Mouse (Mus musculus) heart, embryonic 12.5 days (tissue): Measurements from ENCODE around the gene Aars2. TPM values are rescaled to one million over a fixed set of nuclear protein-coding genes. Genes with fewer than 3 reads are reported as not detected.
A peak's percentile ranks its signal among the peaks of the same experiment; 100 is the strongest.

Experiments used
- ATAC-seq: fragments of 200-750 bp; cut with Nextera tagmentation; 2 replicates; pipeline ENCODE4 v1.8.0; 2017; ENCODE audit warnings: moderate TSS enrichment, moderate library complexity; ENCODE audit not compliant: insufficient number of reproducible peaks, low FRiP score
- H3K27ac ChIP-seq: fragments of 300-500 bp; sonication (generic); 2 replicates; pipeline ENCODE4 v1.5.1; 2016; ENCODE audit warnings: mild to moderate bottlenecking, moderate library complexity; ENCODE audit not compliant: poor library complexity, severe bottlenecking
- H3K27me3 ChIP-seq: fragments of 300-500 bp; sonication (generic); replicated peaks from 2 replicates; pipeline ENCODE4 v1.6.1; 2016; ENCODE audit warnings: mild to moderate bottlenecking, moderate library complexity
- H3K36me3 ChIP-seq: fragments of 300-500 bp; sonication (generic); 2 replicates; pipeline ENCODE4 v1.6.1; 2016; ENCODE audit warnings: mild to moderate bottlenecking, moderate library complexity
- H3K4me1 ChIP-seq: fragments of 300-500 bp; sonication (generic); replicated peaks from 2 replicates; pipeline ENCODE4 v1.6.1; 2016; ENCODE audit warnings: mild to moderate bottlenecking
- H3K4me2 ChIP-seq: fragments of 300-500 bp; sonication (generic); 2 replicates; pipeline ENCODE4 v1.6.1; 2016; ENCODE audit warnings: mild to moderate bottlenecking, moderate library complexity
- H3K4me3 ChIP-seq: fragments of 300-500 bp; sonication (generic); 2 replicates; pipeline ENCODE4 v1.5.1; 2016; ENCODE audit warnings: mild to moderate bottlenecking
- H3K9ac ChIP-seq: fragments of 300-500 bp; sonication (generic); 2 replicates; pipeline ENCODE4 v1.6.1; 2016; ENCODE audit warnings: mild to moderate bottlenecking, moderate library complexity
- H3K9me3 ChIP-seq: fragments of 300-500 bp; sonication (generic); replicated peaks from 2 replicates; pipeline ENCODE4 v1.6.1; 2016; ENCODE audit warnings: mild to moderate bottlenecking, moderate library complexity
- WGBS: fragments of 180-500 bp; shearing (Covaris S2); methylation state at CpG from one replicate; pipeline ENCODE4 v1.1.7; 2016; 5-methylcytosine and 5-hydroxymethylcytosine counted together
- polyA plus RNA-seq: library from polyadenylated mRNA; unstranded; fragments of >200 nt; fragmentation: Nextera tagmentation; extraction: Ambion mirVana; gene quantifications from 2 replicates; pipeline ENCODE4 v1.2.1, GENCODE M21; 2016

Gene Aars2
- polyA plus RNA-seq: 25.3 and 27.9 TPM in 2 replicates

DNA sequence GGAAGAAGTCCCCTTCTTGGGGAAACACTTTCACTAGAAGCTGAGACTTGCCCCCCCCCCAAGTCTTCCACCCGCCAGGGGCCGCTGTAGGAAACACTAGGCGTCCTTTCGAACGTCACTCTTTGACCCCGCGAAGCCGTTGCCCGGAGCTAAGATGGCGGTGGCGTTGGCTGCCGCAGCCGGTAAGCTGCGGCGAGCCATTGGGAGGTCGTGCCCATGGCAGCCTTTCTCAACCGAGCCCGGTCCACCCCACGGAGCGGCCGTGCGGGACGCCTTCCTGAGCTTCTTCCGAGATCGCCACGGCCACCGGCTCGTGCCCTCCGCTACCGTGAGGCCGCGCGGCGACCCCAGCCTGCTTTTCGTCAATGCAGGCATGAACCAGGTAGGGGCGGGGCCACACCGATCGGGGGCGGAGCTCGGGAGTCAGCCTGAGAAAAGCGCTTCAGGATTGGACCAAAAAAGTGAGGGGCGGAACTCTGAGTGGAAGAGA, at the start of gene Aars2:
Gene Aars2, plus strand, starts transcription at position 142 of the 490 bp plus-strand sequence.
- Histone ChIP-seq H3K4me2 (peak within 1 kb of the TSS; percentile 53), H3K9ac (peak within 1 kb of the TSS; percentile 85), H3K36me3 (peaks cover 37% of the 10 kb centered on the region), H3K4me1 (peaks cover 17% of the 10 kb centered on the region), H3K27ac (peak within 1 kb of the TSS; percentile 78), H3K27me3 (no peaks in the 10 kb centered on the region), H3K9me3 (no peaks in the 10 kb centered on the region), H3K4me3 (peak within 1 kb of the TSS; percentile 77)
- under 1% methylated on average over 42 of the region's 42 CpGs for WGBS
- peak; percentile 91 for ATAC-seq

DNA sequence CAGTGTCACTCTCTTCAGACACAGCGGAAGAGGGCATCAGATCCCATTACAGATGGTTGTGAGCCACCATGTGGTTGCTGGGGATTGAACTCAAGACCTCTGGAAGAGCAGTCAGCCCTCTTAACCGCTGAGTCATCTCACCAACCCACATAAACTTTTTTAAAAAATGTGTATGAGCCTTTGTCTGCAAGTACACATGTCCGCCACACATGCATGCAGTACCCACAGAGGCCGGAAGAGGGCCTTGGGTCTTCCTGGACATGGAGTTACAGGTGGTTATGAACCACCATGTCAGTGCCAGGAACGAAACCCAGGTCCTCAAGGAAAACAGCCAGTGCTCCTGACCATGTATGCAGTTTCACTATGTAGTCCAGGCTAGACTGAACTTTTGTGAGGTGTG, 49.2 kb upstream of the Aars2 start:
- no peaks in the 10 kb centered on the region for H3K36me3 ChIP-seq
- no peak for ATAC-seq
- no peak overlapping the region for H3K27ac ChIP-seq
- no peaks in the 10 kb centered on the region for H3K4me1 ChIP-seq
- no peak overlapping the region for H3K4me3 ChIP-seq
- H3K9ac ChIP-seq: no peak overlapping the region
- H3K9me3 ChIP-seq: no peaks in the 10 kb centered on the region
- no peak overlapping the region for H3K4me2 ChIP-seq
- 84% methylated on average over 5 of the region's 5 CpGs for WGBS
- H3K27me3 ChIP-seq: no peaks in the 10 kb centered on the region

DNA sequence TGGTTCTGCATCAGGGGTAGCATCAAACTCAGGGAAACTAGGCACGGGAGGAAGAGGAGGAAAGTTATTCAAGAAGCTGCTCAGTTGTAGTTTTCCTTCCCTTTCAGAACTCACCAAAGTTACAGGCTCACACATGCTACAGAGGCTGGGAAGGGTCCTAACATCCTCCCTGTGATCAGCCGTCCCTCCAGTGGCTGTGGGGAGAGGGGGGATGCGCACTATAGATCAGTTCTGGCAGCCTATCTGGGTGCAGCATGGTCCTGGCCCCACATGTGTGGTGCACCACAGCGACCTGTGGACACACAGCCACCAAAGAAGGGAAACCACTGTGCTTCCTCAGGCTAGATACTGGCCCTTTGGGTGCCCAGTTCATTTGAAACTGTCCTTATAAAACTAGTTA, 48.1 kb upstream of the Aars2 start:
- H3K4me3 ChIP-seq: no peak overlapping the region
- H3K36me3 ChIP-seq: no peaks in the 10 kb centered on the region
- no peak overlapping the region for H3K4me2 ChIP-seq
- no peak for ATAC-seq
- no peak overlapping the region for H3K9ac ChIP-seq
- H3K27ac ChIP-seq: no peak overlapping the region
- H3K9me3 ChIP-seq: no peaks in the 10 kb centered on the region
- 76% methylated on average over 4 of the region's 4 CpGs for WGBS
- H3K4me1 ChIP-seq: no peaks in the 10 kb centered on the region
- no peaks in the 10 kb centered on the region for H3K27me3 ChIP-seq

DNA sequence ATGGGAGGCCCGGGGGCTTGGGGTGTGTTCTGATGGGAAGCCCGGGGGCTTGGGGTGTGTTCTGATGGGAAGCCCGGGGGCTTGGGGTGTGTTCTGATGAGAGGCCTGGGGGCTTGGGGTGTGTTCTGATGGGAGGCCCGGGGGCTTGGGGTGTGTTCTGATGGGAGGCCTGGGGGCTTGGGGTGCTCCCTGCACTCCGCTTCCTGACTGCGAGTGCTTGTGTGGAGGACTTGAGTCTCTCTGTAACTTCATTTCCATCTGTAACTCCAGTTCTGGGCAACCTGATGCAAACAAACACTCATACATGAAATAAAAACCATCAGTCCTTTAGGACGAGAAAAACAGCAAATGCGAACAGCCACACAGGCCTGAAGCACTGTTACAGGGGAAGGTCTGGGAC, 47.6 kb upstream of the Aars2 start:
- ATAC-seq: no peak
- WGBS: 86% methylated on average over 8 of the region's 8 CpGs
- Histone ChIP-seq H3K27ac (no peak overlapping the region), H3K9me3 (no peaks in the 10 kb centered on the region), H3K36me3 (no peaks in the 10 kb centered on the region), H3K27me3 (no peaks in the 10 kb centered on the region), H3K4me2 (no peak overlapping the region), H3K9ac (no peak overlapping the region), H3K4me1 (no peaks in the 10 kb centered on the region), H3K4me3 (no peak overlapping the region)

DNA sequence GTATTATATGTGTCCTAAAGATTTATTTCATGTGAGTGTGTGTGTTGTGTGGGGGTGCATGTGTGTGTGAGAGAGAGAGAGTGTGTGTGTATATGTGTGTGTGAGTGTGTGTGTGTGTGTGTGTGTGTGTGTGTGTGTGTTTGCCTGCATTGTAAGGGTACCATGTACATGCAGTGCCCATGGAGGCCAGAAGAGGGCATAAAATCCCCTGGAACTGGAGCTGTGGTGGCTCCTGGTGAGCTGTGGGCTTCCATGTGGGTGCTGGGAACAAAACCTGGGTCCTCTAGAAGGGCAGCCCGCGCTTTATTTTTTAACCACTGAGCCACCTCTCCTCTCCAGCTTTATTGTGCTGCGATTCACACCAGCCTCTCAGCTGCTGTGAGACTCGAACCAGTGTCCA, 44.1 kb upstream of the Aars2 start:
- Histone ChIP-seq H3K4me2 (no peak overlapping the region), H3K4me3 (no peak overlapping the region), H3K9me3 (peaks cover 7% of the 10 kb centered on the region), H3K27ac (no peak overlapping the region), H3K9ac (no peak overlapping the region), H3K36me3 (no peaks in the 10 kb centered on the region), H3K4me1 (no peaks in the 10 kb centered on the region), H3K27me3 (no peaks in the 10 kb centered on the region)
- WGBS: 83% methylated on average over 4 of the region's 4 CpGs
- ATAC-seq: no peak

DNA sequence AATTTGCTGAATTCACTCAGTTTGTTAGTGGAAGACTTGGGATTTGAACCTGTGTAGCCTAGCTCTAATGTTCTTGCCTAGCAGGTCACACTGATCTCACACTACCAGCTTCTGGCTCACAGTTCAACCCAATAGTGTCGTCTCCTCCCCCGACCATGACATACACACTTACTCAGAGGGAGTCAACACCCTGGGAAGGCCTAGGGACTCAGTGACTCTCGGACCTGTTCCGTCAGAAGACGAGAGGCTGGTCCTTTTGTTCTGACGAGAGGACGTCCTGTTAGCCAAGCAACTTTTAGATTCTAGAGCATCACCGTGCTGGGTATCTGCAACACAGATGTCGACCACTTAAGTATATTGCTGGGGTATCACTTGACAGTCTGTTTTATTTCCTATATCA, 42.4 kb upstream of the Aars2 start:
- ATAC-seq: no peak
- H3K4me1 ChIP-seq: no peaks in the 10 kb centered on the region
- peaks cover 13% of the 10 kb centered on the region for H3K9me3 ChIP-seq
- H3K36me3 ChIP-seq: no peaks in the 10 kb centered on the region
- H3K27ac ChIP-seq: no peak overlapping the region
- H3K4me2 ChIP-seq: no peak overlapping the region
- no peak overlapping the region for H3K4me3 ChIP-seq
- H3K9ac ChIP-seq: no peak overlapping the region
- WGBS: 72% methylated on average over 9 of the region's 9 CpGs
- H3K27me3 ChIP-seq: no peaks in the 10 kb centered on the region

DNA sequence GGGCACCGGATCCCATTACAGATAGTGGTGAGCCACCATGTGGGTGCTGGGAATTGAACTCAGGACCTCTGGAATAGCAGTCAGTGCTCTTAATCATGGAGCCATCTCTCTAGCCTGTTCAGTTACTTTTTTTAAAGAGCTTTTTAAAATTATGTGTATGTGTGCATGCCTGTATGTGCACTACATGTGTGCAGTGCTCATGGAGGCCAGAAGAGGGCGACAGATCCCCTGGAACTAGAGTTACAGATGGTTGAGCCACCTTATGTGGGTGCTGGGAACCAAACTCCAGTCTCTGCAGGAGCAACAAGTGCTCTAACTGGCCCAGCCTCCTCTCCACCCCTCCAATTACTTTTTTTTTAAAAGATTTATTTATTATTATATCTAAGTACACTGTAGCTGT, 39.9 kb upstream of the Aars2 start:
- H3K27me3 ChIP-seq: 0 out of 2 replicates have a peak, but pooled peaks cover 6% of the 10 kb centered on the region
- no peaks in the 10 kb centered on the region for H3K4me1 ChIP-seq
- no peak overlapping the region for H3K9ac ChIP-seq
- no peak overlapping the region for H3K27ac ChIP-seq
- peaks cover 13% of the 10 kb centered on the region for H3K9me3 ChIP-seq
- H3K4me3 ChIP-seq: no peak overlapping the region
- no peak overlapping the region for H3K4me2 ChIP-seq
- no peaks in the 10 kb centered on the region for H3K36me3 ChIP-seq
- 61% methylated on average over 2 of the region's 2 CpGs for WGBS
- ATAC-seq: no peak

DNA sequence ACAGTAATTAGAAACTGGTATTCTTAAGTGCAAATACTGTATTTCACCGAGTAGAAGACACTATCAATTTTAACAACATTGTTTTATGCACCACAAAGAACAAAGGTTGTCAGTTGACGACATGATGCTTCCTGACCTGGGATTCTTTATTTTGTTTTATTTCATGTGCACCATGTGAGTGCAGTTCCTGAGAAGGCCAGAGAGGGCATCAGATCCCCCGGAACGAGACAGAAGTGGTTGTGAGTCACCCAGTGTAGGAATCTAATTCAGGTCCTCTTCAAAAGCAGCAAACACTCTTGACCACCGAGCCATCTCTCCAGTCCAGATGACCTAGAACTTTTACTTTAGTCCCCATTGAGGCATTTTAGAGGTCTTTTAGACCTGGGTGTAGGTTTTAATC, 38.3 kb upstream of the Aars2 start:
- Histone ChIP-seq H3K9ac (no peak overlapping the region), H3K27me3 (0 out of 2 replicates have a peak, but pooled peaks cover 6% of the 10 kb centered on the region), H3K36me3 (no peaks in the 10 kb centered on the region), H3K4me2 (no peak overlapping the region), H3K4me1 (no peaks in the 10 kb centered on the region), H3K4me3 (no peak overlapping the region), H3K27ac (no peak overlapping the region), H3K9me3 (peaks cover 13% of the 10 kb centered on the region)
- WGBS: 75% methylated on average over 5 of the region's 5 CpGs
- no peak for ATAC-seq

DNA sequence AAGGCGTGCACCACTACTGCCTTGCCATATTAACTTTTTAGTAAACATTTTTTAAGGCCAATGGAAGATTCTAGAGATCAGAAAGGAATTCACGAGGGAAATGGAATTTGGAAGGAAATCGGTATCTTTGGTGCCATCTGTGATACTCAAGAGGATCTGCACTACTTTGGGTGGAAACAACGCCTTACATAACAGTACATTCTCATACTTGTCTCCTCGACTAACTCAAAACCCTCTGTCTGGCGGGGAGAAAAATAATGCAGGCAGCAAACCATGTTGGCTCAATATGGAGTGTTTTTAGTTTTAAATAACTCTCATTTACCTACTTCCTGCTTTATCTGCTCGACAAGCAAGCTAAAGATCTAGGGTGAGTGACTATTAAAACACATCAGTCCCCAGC, 35.9 kb upstream of the Aars2 start:
- no peak overlapping the region for H3K9ac ChIP-seq
- no peak overlapping the region for H3K4me3 ChIP-seq
- 69% methylated on average over 7 of the region's 7 CpGs for WGBS
- no peaks in the 10 kb centered on the region; the same call in 1 of the 2 replicates for H3K4me1 ChIP-seq
- H3K9me3 ChIP-seq: peaks cover 13% of the 10 kb centered on the region
- H3K4me2 ChIP-seq: no peak overlapping the region
- peaks cover 8% of the 10 kb centered on the region; the same call in 1 of the 2 replicates for H3K27me3 ChIP-seq
- ATAC-seq: no peak
- no peak overlapping the region for H3K27ac ChIP-seq
- H3K36me3 ChIP-seq: no peaks in the 10 kb centered on the region

DNA sequence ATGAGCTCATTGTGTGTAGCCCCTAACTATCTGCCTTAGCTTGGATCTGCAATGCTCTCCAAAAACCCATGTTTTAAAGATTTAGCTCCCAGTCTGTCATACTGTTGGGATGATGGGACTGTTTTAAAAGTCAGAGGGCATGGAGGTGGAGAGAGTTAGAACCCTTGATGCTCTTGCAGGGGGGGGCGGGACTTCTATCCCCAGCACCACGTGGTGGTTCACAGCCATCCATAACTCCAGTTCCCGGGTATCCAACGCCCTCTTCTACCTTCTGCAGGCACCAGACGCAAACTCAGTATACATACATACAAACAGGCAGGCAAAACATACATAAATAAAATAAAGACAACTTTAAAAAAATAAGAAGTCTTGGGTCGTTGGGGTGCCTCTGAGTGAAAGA, 33.0 kb upstream of the Aars2 start:
- Histone ChIP-seq H3K4me3 (no peak overlapping the region), H3K36me3 (no peaks in the 10 kb centered on the region), H3K9me3 (no peaks in the 10 kb centered on the region), H3K9ac (no peak overlapping the region), H3K4me2 (no peak overlapping the region), H3K27ac (no peak overlapping the region), H3K27me3 (peaks cover 29% of the 10 kb centered on the region), H3K4me1 (peaks cover 6% of the 10 kb centered on the region; the same call in 1 of the 2 replicates)
- no peak for ATAC-seq
- WGBS: 69% methylated on average over 6 of the region's 6 CpGs

DNA sequence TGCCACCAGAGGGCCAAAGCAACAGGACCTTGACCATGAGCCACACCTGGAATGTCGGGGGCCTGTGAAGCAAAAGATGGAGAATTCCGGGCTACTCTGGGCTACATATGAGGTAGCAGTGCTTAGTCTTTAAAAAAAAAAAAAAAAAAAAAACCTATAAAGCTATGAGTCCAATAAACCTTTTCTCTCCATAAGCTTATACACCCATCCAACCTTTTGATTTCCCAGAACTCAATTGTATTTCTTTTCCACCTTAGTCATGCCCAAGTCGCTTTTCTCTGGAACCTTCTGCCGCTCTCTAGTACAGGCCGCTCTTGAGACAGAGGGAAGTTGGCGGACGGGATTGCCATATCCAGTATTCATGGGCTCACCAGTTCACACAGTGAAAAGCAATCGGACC, 32.5 kb upstream of the Aars2 start:
- Histone ChIP-seq H3K4me2 (peak overlapping the region; percentile 71), H3K9ac (no peak overlapping the region), H3K4me3 (peak overlapping the region; percentile 44), H3K27ac (no peak overlapping the region), H3K36me3 (no peaks in the 10 kb centered on the region), H3K4me1 (peaks cover 8% of the 10 kb centered on the region; the same call in 1 of the 2 replicates), H3K27me3 (peaks cover 29% of the 10 kb centered on the region), H3K9me3 (no peaks in the 10 kb centered on the region)
- ATAC-seq: no peak
- WGBS: 72% methylated on average over 8 of the region's 8 CpGs
